Mouse (Mus musculus) heart, embryonic 15.5 days (tissue): ENCODE measurements around the gene Vps25. TPM values are rescaled to one million over a fixed set of nuclear protein-coding genes. Genes with fewer than 3 reads are reported as not detected.

ENCODE experiments used
- ATAC-seq: fragments of 200-750 bp; cut with Nextera tagmentation; replicated peaks from 2 replicates; pipeline ENCODE4 v1.8.0; 2017; ENCODE audit warnings: low read depth, moderate TSS enrichment; ENCODE audit not compliant: insufficient number of reproducible peaks, insufficient read depth, low FRiP score
- H3K27ac ChIP-seq: fragments of 300-500 bp; sonication (generic); 2 replicates; pipeline ENCODE4 v1.5.1; 2015; ENCODE audit warnings: mild to moderate bottlenecking, inconsistent platforms
- H3K27me3 ChIP-seq: fragments of 300-500 bp; sonication (generic); 2 replicates; pipeline ENCODE4 v1.6.1; 2015; ENCODE audit warnings: inconsistent platforms
- H3K36me3 ChIP-seq: fragments of 300-500 bp; sonication (generic); 2 replicates; pipeline ENCODE4 v1.6.1; 2015; ENCODE audit warnings: mild to moderate bottlenecking, inconsistent platforms
- H3K4me1 ChIP-seq: fragments of 300-500 bp; sonication (generic); replicated peaks from 2 replicates; pipeline ENCODE4 v1.6.1; 2015; ENCODE audit warnings: inconsistent platforms
- H3K4me2 ChIP-seq: fragments of 300-500 bp; sonication (generic); 2 replicates; pipeline ENCODE4 v1.6.1; 2015; ENCODE audit warnings: inconsistent platforms, mild to moderate bottlenecking, moderate library complexity
- H3K4me3 ChIP-seq: fragments of 300-500 bp; sonication (generic); 2 replicates; pipeline ENCODE4 v1.5.1; 2015; ENCODE audit warnings: mild to moderate bottlenecking, inconsistent platforms
- H3K9ac ChIP-seq: fragments of 300-500 bp; sonication (generic); 2 replicates; pipeline ENCODE4 v1.6.1; 2015; ENCODE audit warnings: mild to moderate bottlenecking, inconsistent platforms
- H3K9me3 ChIP-seq: fragments of 300-500 bp; sonication (generic); replicated peaks from 2 replicates; pipeline ENCODE4 v1.6.1; 2016; ENCODE audit warnings: inconsistent platforms
- WGBS: fragments of 180-500 bp; shearing (Covaris S2); methylation state at CpG from one replicate; pipeline ENCODE4 v1.1.7; 2015; ENCODE audit warnings: mixed read lengths; 5-methylcytosine and 5-hydroxymethylcytosine counted together
- polyA plus RNA-seq: library from polyadenylated mRNA; unstranded; fragments of >200 nt; fragmentation: Nextera tagmentation; extraction: Ambion mirVana; gene quantifications from 2 replicates; pipeline ENCODE4 v1.2.1, GENCODE M21; 2015

Gene Vps25
- polyA plus RNA-seq, 1 experiment from 2014 or later, result 89.1 TPM

GRCm38 (mm10) chr11:101277381-101278222 is 24.1 kb downstream of the Vps25 start:
- Histone ChIP-seq H3K4me2 (peak overlapping the region; percentile 80), H3K9me3 (no peaks in the 10 kb centered on the region), H3K36me3 (no peaks in the 10 kb centered on the region; the same call in 1 of the 2 replicates), H3K27ac (no peak overlapping the region), H3K27me3 (peaks cover 3% of the 10 kb centered on the region; the same call in 1 of the 2 replicates), H3K9ac (peak overlapping the region; percentile 76), H3K4me3 (peak overlapping the region; percentile 69), H3K4me1 (peaks cover 26% of the 10 kb centered on the region)
- WGBS, result 62% methylated on average over 12 of the region's 12 CpGs
- ATAC-seq, result no peak

GRCm38 (mm10) chr11:101278223-101279192 is 25.0 kb downstream of the Vps25 start, which contains the start of the genes Cntd1 and Coa3:
Cntd1 (plus strand) TSS chr11:101279012.
Coa3 (minus strand) TSS chr11:101279114.
- Histone ChIP-seq H3K9ac (peak within 1 kb of the TSS; percentile 76), H3K4me1 (peaks cover 26% of the 10 kb centered on the region), H3K27me3 (peaks cover 3% of the 10 kb centered on the region; the same call in 1 of the 2 replicates), H3K27ac (peak within 1 kb of the TSS; percentile 80), H3K36me3 (no peaks in the 10 kb centered on the region; the same call in 1 of the 2 replicates), H3K4me2 (peak within 1 kb of the TSS; percentile 80), H3K9me3 (no peaks in the 10 kb centered on the region), H3K4me3 (peak within 1 kb of the TSS; percentile 69)
- 7% methylated on average over 45 of the region's 45 CpGs for WGBS
- ATAC-seq, result peak; percentile 95

GRCm38 (mm10) chr11:101279193-101279569 is 25.7 kb downstream of the Vps25 start:
- no peaks in the 10 kb centered on the region; the same call in 1 of the 2 replicates for H3K36me3 ChIP-seq
- peak overlapping the region; percentile 69 for H3K4me3 ChIP-seq
- H3K27ac ChIP-seq, result no peak overlapping the region
- peaks cover 3% of the 10 kb centered on the region; the same call in 1 of the 2 replicates for H3K27me3 ChIP-seq
- H3K4me1 ChIP-seq, result peaks cover 26% of the 10 kb centered on the region
- H3K9me3 ChIP-seq, result no peaks in the 10 kb centered on the region
- no peak overlapping the region for H3K9ac ChIP-seq
- 59% methylated on average over 14 of the region's 14 CpGs for WGBS
- H3K4me2 ChIP-seq, result peak overlapping the region; percentile 80
- no peak for ATAC-seq

GRCm38 (mm10) chr11:101280837-101281236 is 27.3 kb downstream of the Vps25 start:
- Histone ChIP-seq H3K4me1 (peaks cover 26% of the 10 kb centered on the region), H3K4me3 (no peak overlapping the region), H3K9ac (no peak overlapping the region), H3K27me3 (peaks cover 3% of the 10 kb centered on the region; the same call in 1 of the 2 replicates), H3K27ac (no peak overlapping the region), H3K4me2 (no peak overlapping the region), H3K9me3 (no peaks in the 10 kb centered on the region), H3K36me3 (no peaks in the 10 kb centered on the region; the same call in 1 of the 2 replicates)
- WGBS, result 50% methylated on average over 7 of the region's 7 CpGs
- no peak for ATAC-seq

- Histone ChIP-seq H3K4me3 (no peak overlapping the region), H3K4me2 (no peak overlapping the region), H3K9me3 (no peaks in the 10 kb centered on the region), H3K4me1 (peaks cover 8% of the 10 kb centered on the region), H3K9ac (no peak overlapping the region), H3K27me3 (peaks cover 3% of the 10 kb centered on the region; the same call in 1 of the 2 replicates), H3K27ac (no peak overlapping the region), H3K36me3 (0 out of 2 replicates have a peak, but pooled peaks cover 8% of the 10 kb centered on the region)
- WGBS, result 31% methylated on average over 5 of the region's 5 CpGs
- ATAC-seq, result no peak
These were observed 29.4 kb downstream of the Vps25 start for GRCm38 (mm10) chr11:101282896-101283295.

GRCm38 (mm10) chr11:101283805-101284204 is 30.3 kb downstream of the Vps25 start:
- Histone ChIP-seq H3K9ac (no peak overlapping the region), H3K4me1 (peaks cover 4% of the 10 kb centered on the region; the same call in 1 of the 2 replicates), H3K4me3 (no peak overlapping the region), H3K27ac (no peak overlapping the region), H3K27me3 (peaks cover 3% of the 10 kb centered on the region; the same call in 1 of the 2 replicates), H3K36me3 (peaks cover 16% of the 10 kb centered on the region), H3K9me3 (no peaks in the 10 kb centered on the region), H3K4me2 (no peak overlapping the region)
- 57% methylated on average over 4 of the region's 4 CpGs for WGBS
- ATAC-seq, result no peak

GRCm38 (mm10) chr11:101287306-101287705 is 33.8 kb downstream of the Vps25 start:
- Histone ChIP-seq H3K9ac (no peak overlapping the region), H3K27ac (no peak overlapping the region), H3K9me3 (no peaks in the 10 kb centered on the region), H3K27me3 (no peaks in the 10 kb centered on the region), H3K4me3 (no peak overlapping the region), H3K4me1 (no peaks in the 10 kb centered on the region), H3K36me3 (peaks cover 45% of the 10 kb centered on the region), H3K4me2 (no peak overlapping the region)
- ATAC-seq, result no peak
- WGBS, result 76% methylated on average over 9 of the region's 9 CpGs

GRCm38 (mm10) chr11:101291231-101291630 is 37.7 kb downstream of the Vps25 start:
- Histone ChIP-seq H3K9me3 (no peaks in the 10 kb centered on the region), H3K4me1 (no peaks in the 10 kb centered on the region), H3K27me3 (no peaks in the 10 kb centered on the region), H3K9ac (no peak overlapping the region), H3K27ac (no peak overlapping the region), H3K4me2 (no peak overlapping the region), H3K36me3 (peaks cover 70% of the 10 kb centered on the region), H3K4me3 (no peak overlapping the region)
- no peak for ATAC-seq
- 94% methylated on average over 8 of the region's 8 CpGs for WGBS

- H3K4me3 ChIP-seq, result no peak overlapping the region
- H3K4me1 ChIP-seq, result no peaks in the 10 kb centered on the region
- no peaks in the 10 kb centered on the region for H3K27me3 ChIP-seq
- no peaks in the 10 kb centered on the region for H3K9me3 ChIP-seq
- no peak for ATAC-seq
- H3K27ac ChIP-seq, result no peak overlapping the region
- no peak overlapping the region for H3K4me2 ChIP-seq
- 92% methylated on average over 8 of the region's 8 CpGs for WGBS
- H3K36me3 ChIP-seq, result peaks cover 43% of the 10 kb centered on the region
- H3K9ac ChIP-seq, result no peak overlapping the region
These were observed 41.7 kb downstream of the Vps25 start for GRCm38 (mm10) chr11:101295191-101295590.

- peaks cover 15% of the 10 kb centered on the region for H3K4me1 ChIP-seq
- peak overlapping the region; percentile 90 for H3K9ac ChIP-seq
- H3K9me3 ChIP-seq, result no peaks in the 10 kb centered on the region
- peak overlapping the region; percentile 89 for H3K4me2 ChIP-seq
- H3K36me3 ChIP-seq, result peaks cover 1% of the 10 kb centered on the region; the same call in 1 of the 2 replicates
- H3K4me3 ChIP-seq, result peak overlapping the region; percentile 95
- H3K27me3 ChIP-seq, result no peaks in the 10 kb centered on the region
- no peak for ATAC-seq
- no peak overlapping the region for H3K27ac ChIP-seq
- 66% methylated on average over 7 of the region's 7 CpGs for WGBS
These were observed 47.4 kb downstream of the Vps25 start for GRCm38 (mm10) chr11:101300881-101301280.
